Mouse (Mus musculus): ENCODE measurements around the gene Atxn7l1. TPM values are rescaled to one million over a fixed set of nuclear protein-coding genes. Genes with fewer than 3 reads are reported as not detected.

Atxn7l1 gene
- polyA plus RNA-seq, 1 experiment from 2014 or later: 23.9 TPM

DNA sequence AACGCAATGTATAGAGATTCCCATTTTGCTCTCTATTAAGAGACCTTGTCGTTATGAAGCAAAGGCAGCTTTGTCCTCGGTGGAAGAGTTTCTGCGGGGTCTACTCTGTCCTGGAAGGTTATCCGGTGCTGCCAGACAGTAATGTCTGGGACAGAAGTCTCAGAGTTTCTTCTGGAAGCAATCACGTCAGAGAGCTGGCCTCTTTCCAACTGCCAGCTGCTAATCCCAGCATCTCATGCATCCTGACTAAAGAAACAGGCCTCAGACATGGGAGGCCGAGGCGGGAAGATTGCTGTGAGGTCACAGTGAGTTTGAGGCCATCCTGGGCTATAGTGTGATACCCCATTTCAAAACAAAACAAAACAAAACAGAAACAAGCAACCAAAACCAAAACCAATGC is 3.0 kb upstream of the Atxn7l1 start:
- no peak for ATAC-seq (ENCODE audit: low FRiP score, low TSS enrichment)
- DNase-seq: no peak

DNA sequence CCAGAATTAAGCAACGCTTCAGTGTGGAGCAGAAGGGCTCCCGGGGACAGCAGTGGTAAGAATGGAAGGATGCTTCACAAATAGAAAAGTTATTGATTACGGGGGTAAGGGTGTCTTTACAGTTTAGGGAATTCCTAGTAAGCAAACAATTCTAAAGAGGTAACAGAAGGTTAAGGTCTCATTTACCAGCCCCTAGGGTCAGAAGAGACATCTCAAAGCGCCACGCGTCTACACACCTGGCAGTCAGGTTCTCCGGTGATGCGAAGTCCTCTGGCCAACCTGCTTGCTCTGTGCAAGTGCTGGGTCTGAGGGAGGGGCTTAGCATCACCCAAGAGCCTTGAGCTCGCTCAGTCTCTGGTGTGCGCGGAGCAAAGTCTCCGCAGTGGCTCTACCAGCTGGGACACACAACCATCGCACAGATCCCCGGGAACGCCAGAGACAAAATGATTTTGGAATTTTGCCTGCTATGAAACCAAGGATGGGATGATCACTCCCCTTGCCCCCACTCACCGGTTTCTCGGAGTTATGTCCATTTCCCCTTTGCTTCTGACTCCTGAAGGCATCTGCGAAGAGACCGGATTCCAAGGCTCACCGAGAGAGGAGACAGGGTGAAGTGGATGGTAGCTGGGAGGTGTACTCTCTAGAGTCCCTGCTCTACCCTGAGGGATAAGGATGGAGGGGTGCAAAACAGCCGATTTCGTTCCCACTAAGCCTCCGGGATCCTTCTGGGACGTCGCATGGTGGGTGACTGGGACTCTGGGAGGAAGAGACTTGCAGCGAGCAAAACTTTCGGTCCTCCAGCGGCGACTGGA is 665 bp upstream of the Atxn7l1 start:
- H3K27me3 ChIP-seq (ENCODE audit: control insufficient read depth, insufficient read depth, low read length): no peaks in the 10 kb centered on the region
- H3K27ac ChIP-seq (replicated peaks; ENCODE audit: low read depth, low read length): 0 out of 2 replicates have a peak overlapping the region, but pooled peaks have one; percentile 89
- WGBS: 5% methylated on average over 29 of the region's 29 CpGs
- H3K9me3 ChIP-seq (ENCODE audit: control insufficient read depth, low read length): no peaks in the 10 kb centered on the region
- H3K4me3 ChIP-seq (replicated peaks; ENCODE audit: low read depth, low read length): peak overlapping the region; percentile 80
- DNase-seq (peak; percentile 67), ATAC-seq (ENCODE audit: low FRiP score, low TSS enrichment) (peak; percentile 66)
- H3K4me2 ChIP-seq (ENCODE audit: low read length): peak overlapping the region; percentile 95
- no peaks in the 10 kb centered on the region for H3K36me3 ChIP-seq (ENCODE audit: control insufficient read depth, insufficient read depth, low read length)
- H3K4me1 ChIP-seq (ENCODE audit: control insufficient read depth, insufficient read depth, low read length): peaks cover 29% of the 10 kb centered on the region
- peak overlapping the region; percentile 91 for H3K9ac ChIP-seq (replicated peaks; ENCODE audit: low read length)

More for the DNA sequence above, 3.0 kb upstream of the Atxn7l1 start:
- Histone ChIP-seq H3K4me1 (ENCODE audit: control insufficient read depth, insufficient read depth, low read length) (peaks cover 19% of the 10 kb centered on the region), H3K27me3 (ENCODE audit: control insufficient read depth, insufficient read depth, low read length) (no peaks in the 10 kb centered on the region), H3K9me3 (ENCODE audit: control insufficient read depth, low read length) (no peaks in the 10 kb centered on the region), H3K36me3 (ENCODE audit: control insufficient read depth, insufficient read depth, low read length) (no peaks in the 10 kb centered on the region), H3K4me2 (ENCODE audit: low read length) (no peak overlapping the region), H3K27ac (replicated peaks; ENCODE audit: low read depth, low read length) (no peak overlapping the region), H3K4me3 (replicated peaks; ENCODE audit: low read depth, low read length) (no peak overlapping the region), H3K9ac (replicated peaks; ENCODE audit: low read length) (no peak overlapping the region)
- 71% methylated on average over 8 of the region's 8 CpGs for WGBS

DNA sequence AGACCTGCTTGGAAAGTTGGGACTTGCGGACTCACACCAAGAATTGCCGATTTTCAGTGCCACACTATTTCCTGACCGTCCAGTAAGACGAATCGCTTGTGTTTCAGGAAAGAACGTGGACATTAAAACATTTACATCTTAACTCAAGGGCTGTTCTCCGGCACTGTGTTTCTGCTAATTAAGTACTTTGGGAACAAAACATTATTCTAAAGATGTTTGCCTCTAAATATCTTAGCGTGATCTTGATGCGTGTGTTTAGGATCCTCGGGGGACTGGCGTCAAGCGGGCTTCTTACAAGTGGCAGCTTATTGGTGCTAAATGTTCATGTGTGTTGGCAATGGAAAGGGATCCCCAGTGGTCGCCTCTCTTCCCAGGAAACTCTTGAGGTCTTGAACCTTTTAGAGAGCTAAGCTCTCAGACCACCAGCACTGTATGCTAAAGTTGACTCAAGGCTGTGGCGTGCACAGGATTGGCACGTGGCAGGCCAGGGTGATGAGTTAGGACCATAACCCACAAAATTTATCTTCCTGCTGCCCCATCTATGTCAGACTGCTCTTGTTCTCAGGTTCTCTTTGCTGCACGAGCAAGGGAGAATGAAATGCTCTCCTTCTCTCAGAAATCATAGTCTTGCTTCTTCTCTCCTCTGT is 2.2 kb downstream of the Atxn7l1 start:
- WGBS: 94% methylated on average over 16 of the region's 16 CpGs
- H3K4me2 ChIP-seq (ENCODE audit: low read length): peak overlapping the region; percentile 95
- H3K4me3 ChIP-seq (replicated peaks; ENCODE audit: low read depth, low read length): no peak overlapping the region

DNA sequence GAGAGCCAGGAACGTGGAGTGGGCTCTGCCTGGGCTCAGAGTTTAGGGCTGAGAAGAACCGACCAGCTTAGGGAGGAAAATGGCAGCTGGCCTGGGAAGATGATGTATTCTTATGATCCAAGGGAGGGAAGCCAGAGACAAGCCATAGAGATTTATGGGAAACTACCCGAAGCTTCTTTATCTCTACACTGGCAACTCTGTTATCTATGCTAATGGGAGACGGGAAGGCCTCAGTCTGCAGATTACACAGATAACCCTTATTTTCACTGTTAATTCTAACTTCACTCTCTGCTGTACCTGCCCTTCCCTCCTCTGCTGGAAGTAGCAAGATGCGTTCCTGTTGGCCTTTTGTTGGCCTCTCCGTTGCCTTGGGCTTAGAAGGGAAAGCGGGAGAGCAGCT is 5.6 kb downstream of the Atxn7l1 start:
- Histone ChIP-seq H3K27me3 (ENCODE audit: control insufficient read depth, insufficient read depth, low read length) (no peaks in the 10 kb centered on the region), H3K4me3 (replicated peaks; ENCODE audit: low read depth, low read length) (no peak overlapping the region), H3K9ac (replicated peaks; ENCODE audit: low read length) (no peak overlapping the region), H3K9me3 (ENCODE audit: control insufficient read depth, low read length) (no peaks in the 10 kb centered on the region), H3K27ac (replicated peaks; ENCODE audit: low read depth, low read length) (no peak overlapping the region), H3K36me3 (ENCODE audit: control insufficient read depth, insufficient read depth, low read length) (no peaks in the 10 kb centered on the region), H3K4me1 (ENCODE audit: control insufficient read depth, insufficient read depth, low read length) (peaks cover 32% of the 10 kb centered on the region), H3K4me2 (ENCODE audit: low read length) (no peak overlapping the region)
- ATAC-seq (ENCODE audit: low FRiP score, low TSS enrichment): no peak
- WGBS: 85% methylated on average over 7 of the region's 7 CpGs
- DNase-seq: no peak

More for the DNA sequence above, 2.2 kb downstream of the Atxn7l1 start:
- H3K9ac ChIP-seq (replicated peaks; ENCODE audit: low read length): no peak overlapping the region
- H3K9me3 ChIP-seq (ENCODE audit: control insufficient read depth, low read length): no peaks in the 10 kb centered on the region
- H3K4me1 ChIP-seq (ENCODE audit: control insufficient read depth, insufficient read depth, low read length): peaks cover 29% of the 10 kb centered on the region
- no peaks in the 10 kb centered on the region for H3K36me3 ChIP-seq (ENCODE audit: control insufficient read depth, insufficient read depth, low read length)
- H3K27ac ChIP-seq (replicated peaks; ENCODE audit: low read depth, low read length): no peak overlapping the region
- DNase-seq: no peak
- ATAC-seq (ENCODE audit: low FRiP score, low TSS enrichment): no peak
- H3K27me3 ChIP-seq (ENCODE audit: control insufficient read depth, insufficient read depth, low read length): no peaks in the 10 kb centered on the region

DNA sequence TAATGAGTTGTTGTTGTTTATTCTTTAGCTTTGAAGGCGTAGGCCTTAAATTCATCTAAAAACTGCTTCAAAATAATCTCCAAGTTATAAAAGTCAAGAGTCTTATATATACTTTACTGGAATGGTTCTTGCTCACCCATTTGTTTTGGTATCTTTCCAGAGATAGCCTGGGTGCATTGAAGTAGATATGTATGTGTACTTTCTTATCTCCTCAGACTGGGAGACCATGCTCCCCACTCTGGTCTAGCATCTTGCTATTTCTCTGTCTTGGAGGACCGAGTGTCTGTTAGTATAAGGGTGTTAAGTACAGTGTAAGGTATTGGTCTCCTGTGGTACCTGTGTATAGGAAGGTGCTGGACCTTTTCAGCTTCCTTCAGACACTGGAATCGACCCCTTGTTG is 6.4 kb downstream of the Atxn7l1 start:
- ATAC-seq (ENCODE audit: low FRiP score, low TSS enrichment) (no peak), DNase-seq (no peak)
- Histone ChIP-seq H3K27me3 (ENCODE audit: control insufficient read depth, insufficient read depth, low read length) (no peaks in the 10 kb centered on the region), H3K4me1 (ENCODE audit: control insufficient read depth, insufficient read depth, low read length) (peaks cover 25% of the 10 kb centered on the region), H3K9me3 (ENCODE audit: control insufficient read depth, low read length) (no peaks in the 10 kb centered on the region), H3K27ac (replicated peaks; ENCODE audit: low read depth, low read length) (no peak overlapping the region), H3K9ac (replicated peaks; ENCODE audit: low read length) (no peak overlapping the region), H3K4me2 (ENCODE audit: low read length) (no peak overlapping the region), H3K36me3 (ENCODE audit: control insufficient read depth, insufficient read depth, low read length) (no peaks in the 10 kb centered on the region), H3K4me3 (replicated peaks; ENCODE audit: low read depth, low read length) (no peak overlapping the region)
- WGBS: 93% methylated on average over 3 of the region's 3 CpGs

DNA sequence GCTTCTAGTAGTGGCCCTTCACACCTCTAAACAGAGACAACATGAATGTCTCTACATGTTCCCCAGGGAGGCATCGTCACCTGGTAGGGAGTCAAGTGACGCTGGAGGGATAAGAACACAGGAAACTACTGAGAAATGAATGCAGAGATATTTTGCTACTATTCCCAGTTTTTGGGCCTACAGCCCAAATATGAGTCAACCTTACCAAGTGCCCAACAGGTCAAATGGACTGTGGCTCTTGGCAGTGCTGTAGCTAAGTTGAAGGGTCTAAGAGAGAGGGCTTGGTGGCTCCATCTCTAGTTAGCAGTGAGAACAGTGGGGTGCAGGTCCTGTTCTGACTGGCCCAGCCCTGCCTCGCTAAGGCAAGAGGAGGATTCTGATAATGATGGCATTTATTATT is 7.2 kb downstream of the Atxn7l1 start:
- Histone ChIP-seq H3K36me3 (ENCODE audit: control insufficient read depth, insufficient read depth, low read length) (no peaks in the 10 kb centered on the region), H3K4me2 (ENCODE audit: low read length) (no peak overlapping the region), H3K27ac (replicated peaks; ENCODE audit: low read depth, low read length) (no peak overlapping the region), H3K9ac (replicated peaks; ENCODE audit: low read length) (no peak overlapping the region), H3K9me3 (ENCODE audit: control insufficient read depth, low read length) (no peaks in the 10 kb centered on the region), H3K4me3 (replicated peaks; ENCODE audit: low read depth, low read length) (no peak overlapping the region), H3K27me3 (ENCODE audit: control insufficient read depth, insufficient read depth, low read length) (no peaks in the 10 kb centered on the region), H3K4me1 (ENCODE audit: control insufficient read depth, insufficient read depth, low read length) (peaks cover 16% of the 10 kb centered on the region)
- 89% methylated on average over 3 of the region's 3 CpGs for WGBS
- DNase-seq (no peak), ATAC-seq (ENCODE audit: low FRiP score, low TSS enrichment) (no peak)

DNA sequence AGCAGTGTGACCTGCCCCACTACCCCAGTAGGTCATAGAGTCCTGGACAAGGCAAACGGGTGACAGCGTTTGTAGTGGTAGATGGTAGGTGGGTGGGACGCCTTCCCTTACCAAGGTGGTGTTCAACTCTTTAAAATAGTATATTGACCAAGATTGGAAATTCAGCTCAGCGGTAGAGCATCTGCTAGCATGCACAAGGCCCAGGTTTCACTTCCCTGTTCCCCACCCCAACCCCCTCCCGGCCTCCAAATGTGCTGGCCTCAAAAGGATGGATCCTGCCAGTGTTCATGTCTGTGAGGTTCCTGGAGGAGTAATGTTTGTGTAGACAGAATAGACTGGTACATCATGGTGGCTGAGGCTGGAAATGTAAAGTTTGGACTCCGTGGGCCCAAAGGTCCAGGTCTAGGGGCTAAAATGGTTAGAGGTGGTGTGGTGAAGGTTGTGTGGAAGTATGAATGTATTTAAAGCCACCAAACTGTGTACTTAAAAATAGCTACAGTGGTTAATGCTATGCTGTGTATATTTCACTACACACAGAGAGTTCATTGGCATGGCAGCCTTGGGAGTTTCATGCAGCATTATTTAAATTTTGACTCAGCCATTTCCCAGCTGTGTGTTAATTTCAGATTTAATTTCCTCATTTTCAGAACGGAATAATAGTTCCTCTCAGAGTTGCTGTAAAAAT is 9.0 kb downstream of the Atxn7l1 start:
- H3K27ac ChIP-seq (replicated peaks; ENCODE audit: low read depth, low read length): no peak overlapping the region
- H3K9me3 ChIP-seq (ENCODE audit: control insufficient read depth, low read length): no peaks in the 10 kb centered on the region
- ATAC-seq (ENCODE audit: low FRiP score, low TSS enrichment): no peak
- no peak overlapping the region for H3K9ac ChIP-seq (replicated peaks; ENCODE audit: low read length)
- WGBS: 94% methylated on average over 7 of the region's 7 CpGs
- no peak overlapping the region for H3K4me3 ChIP-seq (replicated peaks; ENCODE audit: low read depth, low read length)
- H3K27me3 ChIP-seq (ENCODE audit: control insufficient read depth, insufficient read depth, low read length): no peaks in the 10 kb centered on the region
- H3K4me2 ChIP-seq (ENCODE audit: low read length): no peak overlapping the region
- no peaks in the 10 kb centered on the region for H3K36me3 ChIP-seq (ENCODE audit: control insufficient read depth, insufficient read depth, low read length)
- DNase-seq: no peak
- H3K4me1 ChIP-seq (ENCODE audit: control insufficient read depth, insufficient read depth, low read length): peaks cover 8% of the 10 kb centered on the region; the same call in 1 of the 2 replicates

DNA sequence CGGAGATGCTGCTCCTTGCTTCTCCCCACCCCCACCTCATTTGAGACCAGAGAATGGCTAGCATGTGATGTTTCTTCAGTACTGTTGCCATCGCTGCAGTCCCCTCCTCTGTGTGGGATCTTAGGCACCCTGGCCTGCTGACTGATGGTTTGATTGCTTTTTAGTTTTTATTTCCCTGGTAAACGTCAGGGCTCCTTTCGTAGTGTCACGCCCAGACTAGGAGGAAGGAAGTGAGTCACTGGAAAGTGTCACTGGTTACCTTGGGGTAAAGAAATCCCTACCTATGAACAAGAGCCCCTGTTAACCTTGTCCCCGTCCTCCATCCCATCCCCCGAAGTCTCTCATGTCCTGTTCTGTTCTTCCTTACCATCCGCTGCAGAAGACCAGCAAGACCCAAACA is 10.8 kb downstream of the Atxn7l1 start:
- Histone ChIP-seq H3K9me3 (ENCODE audit: control insufficient read depth, low read length) (no peaks in the 10 kb centered on the region), H3K4me1 (ENCODE audit: control insufficient read depth, insufficient read depth, low read length) (peaks cover 13% of the 10 kb centered on the region; the same call in 1 of the 2 replicates), H3K27me3 (ENCODE audit: control insufficient read depth, insufficient read depth, low read length) (no peaks in the 10 kb centered on the region)

More for the DNA sequence above, 10.8 kb downstream of the Atxn7l1 start:
- no peak for DNase-seq
- no peak overlapping the region for H3K27ac ChIP-seq (replicated peaks; ENCODE audit: low read depth, low read length)
- no peak for ATAC-seq (ENCODE audit: low FRiP score, low TSS enrichment)
- no peaks in the 10 kb centered on the region for H3K36me3 ChIP-seq (ENCODE audit: control insufficient read depth, insufficient read depth, low read length)
- 85% methylated on average over 8 of the region's 8 CpGs for WGBS
- H3K4me3 ChIP-seq (replicated peaks; ENCODE audit: low read depth, low read length): no peak overlapping the region
- H3K9ac ChIP-seq (replicated peaks; ENCODE audit: low read length): no peak overlapping the region
- H3K4me2 ChIP-seq (ENCODE audit: low read length): no peak overlapping the region
